Mouse (Mus musculus) liver, postnatal 0 days (tissue): ENCODE results near the gene Zfp39.

Experiments
- CTCF ChIP-seq: sonication (generic); IDR thresholded peaks from 2 replicates; pipeline ENCODE4 v1.5.1; 2016; ENCODE audit warnings: antibody characterized with exemption, low read depth
- EP300 ChIP-seq: IDR thresholded peaks from 2 replicates; pipeline ENCODE4 v1.6.1; 2016; ENCODE audit warnings: antibody characterized with exemption, low read depth, mild to moderate bottlenecking

DNA sequence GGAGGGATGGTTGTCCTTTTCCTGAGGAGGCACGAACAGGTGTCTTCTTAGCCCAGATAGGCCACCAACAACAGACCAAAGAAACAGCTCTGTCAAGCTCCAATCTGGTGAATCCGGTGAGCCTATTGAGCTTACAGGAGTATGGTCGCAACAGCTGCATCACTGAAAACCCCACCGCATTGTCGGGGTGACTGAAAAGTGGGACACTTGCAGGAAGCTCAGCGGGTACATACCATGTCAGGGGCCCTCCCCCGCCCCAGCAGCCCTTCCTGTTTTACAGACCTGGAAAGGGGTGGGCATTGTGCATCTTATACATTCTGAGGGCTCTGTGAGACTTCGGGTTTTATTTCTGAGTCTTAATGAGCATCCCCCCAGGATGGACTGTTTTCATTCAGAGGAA lies 20.3 kb downstream of the Zfp39 start:
- TF ChIP-seq EP300 (no peak), CTCF (no peak)
